Mouse (Mus musculus) liver, embryonic 14.5 days (tissue): Measurements from ENCODE around the gene Tnfrsf1a.

ENCODE experiments used
- CTCF ChIP-seq: IDR thresholded peaks from 2 replicates; pipeline ENCODE4 v1.5.1; 2016; ENCODE audit warnings: antibody characterized with exemption, low read depth, control low read depth
- EP300 ChIP-seq: IDR thresholded peaks from 2 replicates; pipeline ENCODE4 v1.6.1; 2016; ENCODE audit warnings: antibody characterized with exemption, low read depth

DNA sequence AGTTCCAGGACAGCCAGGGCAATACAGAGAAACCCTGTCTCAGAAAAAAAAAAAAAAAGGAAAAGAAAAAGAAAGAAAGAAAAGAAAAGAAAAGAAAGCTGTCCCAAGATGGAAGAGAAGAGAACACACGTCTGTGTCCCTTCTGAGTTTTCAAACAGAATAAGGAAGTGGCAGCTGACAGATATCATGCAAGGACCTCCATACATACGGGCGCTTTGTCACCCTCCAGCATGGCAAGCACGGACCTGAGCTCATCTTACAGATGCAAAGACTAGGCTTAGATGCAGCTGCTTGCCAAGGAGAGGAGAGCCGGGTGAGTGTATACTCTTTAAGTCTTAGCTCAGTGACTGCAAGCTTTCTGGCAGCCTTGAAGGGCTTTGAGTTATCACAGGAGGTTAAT is 16.4 kb downstream of the Tnfrsf1a start:
- no peak for TF ChIP-seq EP300
- no peak for TF ChIP-seq CTCF
